ENCODE assay signal across 7 mouse cellular contexts in the genomic region with DNA sequence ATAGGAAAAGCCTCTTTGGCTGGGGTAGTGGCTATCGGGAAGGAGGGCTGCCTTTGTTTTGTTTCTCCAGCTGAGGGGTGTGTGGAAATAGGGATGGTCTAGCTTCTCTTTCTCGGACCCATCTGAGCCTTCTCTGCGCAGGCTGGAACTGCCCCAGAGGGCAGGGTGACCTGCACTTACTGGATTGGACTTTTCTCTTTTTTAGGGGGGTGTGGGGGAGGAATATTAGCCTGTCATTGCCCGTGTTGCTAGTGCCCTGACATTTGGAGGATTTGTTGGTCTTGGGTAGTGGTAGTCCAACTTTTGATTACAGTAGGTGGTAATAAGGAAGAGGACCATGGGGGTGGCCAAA. TPM values are rescaled to one million over a fixed set of nuclear protein-coding genes. Genes with fewer than 3 reads are reported as not detected.
DNase-seq lines count a peak whose midpoint lies in the region; ATAC-seq and TF ChIP-seq lines count a peak whose summit lies in the region.

No protein-coding gene starts in this region.

- DNase-seq in G1E (ENCODE audit: low spot score), result no peak
- DNase-seq in urinary bladder, adult 18-20 months (ENCODE audit: low spot score in 2 of 2), result no peak

- H3K27me3 ChIP-seq in C2C12 (ENCODE audit: control insufficient read depth, insufficient read depth, insufficient read length), result no peaks in the 10 kb centered on the region
- no peaks in the 10 kb centered on the region for H3K27me3 ChIP-seq in G1E (ENCODE audit: insufficient read depth, low read length)
- no peaks in the 10 kb centered on the region for H3K27me3 ChIP-seq in heart, embryonic 16.5 days (ENCODE audit: control insufficient read depth, insufficient read depth, low read length)
- H3K27me3 ChIP-seq in limb, embryonic 12.5 days, result no peaks in the 10 kb centered on the region
- H3K27me3 ChIP-seq in midbrain, embryonic 15.5 days (replicated peaks), result no peaks in the 10 kb centered on the region

- H3K27ac ChIP-seq in embryonic fibroblast, embryonic 13.5 days (ENCODE audit: insufficient read depth, low read length), result peak overlapping the region; percentile 99
- H3K27ac ChIP-seq in heart, embryonic 16.5 days (ENCODE audit: low read length), result peak overlapping the region; percentile 99
- peak overlapping the region; percentile 100 for H3K27ac ChIP-seq in limb, embryonic 12.5 days
- H3K27ac ChIP-seq in midbrain, embryonic 15.5 days, result peak overlapping the region; percentile 97

- no peak for ATAC-seq in G1E (ENCODE audit: extremely low read depth, insufficient number of reproducible peaks, low FRiP score, poor library complexity, severe bottlenecking)
- no peak for ATAC-seq in heart, embryonic 16.5 days (replicated peaks; ENCODE audit: extremely low read depth, insufficient read depth, low FRiP score)
- peak; percentile 18; the same call in 1 of the 2 replicates for ATAC-seq in limb, embryonic 12.5 days (ENCODE audit: insufficient number of reproducible peaks, insufficient read depth, low FRiP score, low TSS enrichment, low read depth)
- peak; percentile 31 for ATAC-seq in midbrain, embryonic 15.5 days (replicated peaks)

- WGBS in heart, embryonic 16.5 days, result 0% methylated on average over 4 of the region's 4 CpGs
- WGBS in limb, embryonic 12.5 days, result 0% methylated on average over 4 of the region's 4 CpGs
- WGBS in midbrain, embryonic 15.5 days, result 0% methylated on average over 4 of the region's 4 CpGs

- peaks cover 54% of the 10 kb centered on the region for H3K4me1 ChIP-seq in G1E (ENCODE audit: insufficient read depth, low read depth, low read length)
- H3K4me1 ChIP-seq in embryonic fibroblast, embryonic 13.5 days (ENCODE audit: control insufficient read depth, insufficient read depth, low read length), result 0 out of 2 replicates have a peak, but pooled peaks cover 2% of the 10 kb centered on the region
- peaks cover 13% of the 10 kb centered on the region for H3K4me1 ChIP-seq in heart, embryonic 16.5 days (ENCODE audit: control insufficient read depth, insufficient read depth, low read length)
- peaks cover 6% of the 10 kb centered on the region for H3K4me1 ChIP-seq in limb, embryonic 12.5 days (replicated peaks)
- peaks cover 26% of the 10 kb centered on the region for H3K4me1 ChIP-seq in midbrain, embryonic 15.5 days

- H3K36me3 ChIP-seq in C2C12 (ENCODE audit: control insufficient read depth, insufficient read depth), result peaks cover 21% of the 10 kb centered on the region
- H3K36me3 ChIP-seq in G1E (replicated peaks), result peaks cover 23% of the 10 kb centered on the region
- H3K36me3 ChIP-seq in heart, embryonic 16.5 days (ENCODE audit: control insufficient read depth, insufficient read depth), result no peaks in the 10 kb centered on the region
- peaks cover 33% of the 10 kb centered on the region for H3K36me3 ChIP-seq in limb, embryonic 12.5 days
- H3K36me3 ChIP-seq in midbrain, embryonic 15.5 days (replicated peaks), result no peaks in the 10 kb centered on the region

- TF ChIP-seq POLR2A in embryonic fibroblast, embryonic 13.5 days (IDR thresholded peaks at IDR 0.05; ENCODE audit: low read depth, low read length), result peak; percentile 48

- peaks cover 52% of the 10 kb centered on the region for H3K79me3 ChIP-seq in C2C12 (ENCODE audit: low read depth)

- H3K79me2 ChIP-seq in C2C12 (ENCODE audit: control insufficient read depth, insufficient read depth), result peaks cover 60% of the 10 kb centered on the region

- peak overlapping the region; percentile 88 for H3K4me2 ChIP-seq in heart, embryonic 16.5 days (ENCODE audit: low read depth, low read length)
- peak overlapping the region; percentile 67 for H3K4me2 ChIP-seq in limb, embryonic 12.5 days
- peak overlapping the region; percentile 82 for H3K4me2 ChIP-seq in midbrain, embryonic 15.5 days

- H3K9ac ChIP-seq in heart, embryonic 16.5 days (ENCODE audit: low read length), result peak overlapping the region; percentile 99
- H3K9ac ChIP-seq in limb, embryonic 12.5 days (replicated peaks), result peak overlapping the region; percentile 99
- peak overlapping the region; percentile 88 for H3K9ac ChIP-seq in midbrain, embryonic 15.5 days

- H3K4me3 ChIP-seq in C2C12 (ENCODE audit: insufficient read depth, poor library complexity, severe bottlenecking), result peak overlapping the region; percentile 84
- H3K4me3 ChIP-seq in G1E (ENCODE audit: low read depth, low read length), result peak overlapping the region; percentile 85
- peak overlapping the region; percentile 94 for H3K4me3 ChIP-seq in embryonic fibroblast, embryonic 13.5 days (ENCODE audit: insufficient read depth, low read length)
- peak overlapping the region; percentile 93 for H3K4me3 ChIP-seq in heart, embryonic 16.5 days (ENCODE audit: low read length)
- H3K4me3 ChIP-seq in limb, embryonic 12.5 days (replicated peaks), result peak overlapping the region; percentile 94
- peak overlapping the region; percentile 72 for H3K4me3 ChIP-seq in midbrain, embryonic 15.5 days

- peak overlapping the region; percentile 63 for H3ac ChIP-seq in C2C12 (ENCODE audit: control insufficient read depth, insufficient read length, low read depth)

- no peak for TF ChIP-seq CTCF in C2C12 (IDR thresholded peaks at IDR 0.05; ENCODE audit: control insufficient read depth, insufficient read depth, insufficient read length)
- TF ChIP-seq CTCF in G1E (IDR thresholded peaks at IDR 0.05; ENCODE audit: low read depth, low read length), result no peak
- no peak for TF ChIP-seq CTCF in embryonic fibroblast, embryonic 13.5 days (IDR thresholded peaks at IDR 0.05; ENCODE audit: borderline replicate concordance, insufficient read depth, low read length)

- no peaks in the 10 kb centered on the region for H3K9me3 ChIP-seq in G1E (replicated peaks)
- H3K9me3 ChIP-seq in heart, embryonic 16.5 days (replicated peaks; ENCODE audit: control insufficient read depth, low read length), result no peaks in the 10 kb centered on the region
- H3K9me3 ChIP-seq in limb, embryonic 12.5 days, result peaks cover 5% of the 10 kb centered on the region; the same call in 1 of the 2 replicates
- H3K9me3 ChIP-seq in midbrain, embryonic 15.5 days, result no peaks in the 10 kb centered on the region

TF ChIP-seq in C2C12, 6 proteins besides CTCF, POLR2A, EP300 and RAD21:
- TF ChIP-seq CEBPB (IDR thresholded peaks at IDR 0.05; ENCODE audit: low read depth) (no peak), USF1 (IDR thresholded peaks at IDR 0.05; ENCODE audit: low read depth) (no peak), FOSL1 (IDR thresholded peaks at IDR 0.05; ENCODE audit: insufficient read depth, low read length, poor library complexity, severe bottlenecking) (no peak), MYOG (IDR thresholded peaks at IDR 0.05; ENCODE audit: control insufficient read depth, extremely low read depth, insufficient read length) (no peak), MAX (IDR thresholded peaks at IDR 0.05) (no peak), MYOD1 (IDR thresholded peaks at IDR 0.05; ENCODE audit: control insufficient read depth, insufficient read length, low read depth) (no peak)

RNA-seq across cellular contexts. Expression of a gene that starts 0.9 kb away (rescaled TPM):
- polyA plus RNA-seq in C2C12 (2012; fragmentation: generic; extraction: Trizol), result 49.1 TPM
- total RNA-seq in G1E (2014; fragmentation: Nextera tagmentation), result 220 and 322 TPM in 2 replicates
- total RNA-seq in G1E (2017), result 35.7 and 44.8 TPM in 2 replicates
- 40.8 and 40.9 TPM in 2 replicates for polyA plus RNA-seq in G1E (2012)
- 196 and 222 TPM in 2 replicates for polyA plus RNA-seq in embryonic fibroblast, embryonic 13.5 days (2011; ENCODE audit: insufficient read length, low read depth, missing spikeins)
- polyA plus RNA-seq in heart, embryonic 16.5 days (2015; fragmentation: Nextera tagmentation; extraction: Ambion mirVana), result 68.0 and 69.7 TPM in 2 replicates
- polyA plus RNA-seq in limb, embryonic 12.5 days (2016; fragmentation: Nextera tagmentation; extraction: Ambion mirVana), result 106 and 120 TPM in 2 replicates
- polyA plus RNA-seq in midbrain, embryonic 15.5 days (2015; fragmentation: Nextera tagmentation; extraction: Ambion mirVana), result 58.0 and 60.2 TPM in 2 replicates

RNA-seq across cellular contexts. Expression of a gene that starts 12.2 kb away (rescaled TPM):
- polyA plus RNA-seq in C2C12 (2012; fragmentation: generic; extraction: Trizol) (29.4 TPM), G1E (2012) (73.1 and 82.3 TPM in 2 replicates)
- total RNA-seq in G1E (2014; fragmentation: Nextera tagmentation) (28.5 and 29.9 TPM in 2 replicates), G1E (2017) (14.8 and 15.9 TPM in 2 replicates)
- polyA plus RNA-seq in embryonic fibroblast, embryonic 13.5 days (2011; ENCODE audit: insufficient read length, low read depth, missing spikeins), result 24.4 and 25.1 TPM in 2 replicates
- polyA plus RNA-seq in heart, embryonic 16.5 days (2015; fragmentation: Nextera tagmentation; extraction: Ambion mirVana), result 15.2 and 15.6 TPM in 2 replicates
- 24.6 and 29.8 TPM in 2 replicates for polyA plus RNA-seq in limb, embryonic 12.5 days (2016; fragmentation: Nextera tagmentation; extraction: Ambion mirVana)
- polyA plus RNA-seq in midbrain, embryonic 15.5 days (2015; fragmentation: Nextera tagmentation; extraction: Ambion mirVana), result 40.9 and 41.1 TPM in 2 replicates

RNA-seq across cellular contexts. Expression of a gene that starts 38.4 kb away (rescaled TPM):
- polyA plus RNA-seq in C2C12 (2012; fragmentation: generic; extraction: Trizol), result 0.06 TPM
- total RNA-seq in G1E (2014; fragmentation: Nextera tagmentation), result not detected in 2 replicates
- 0.76 and 0.98 TPM in 2 replicates for total RNA-seq in G1E (2017)
- polyA plus RNA-seq in G1E (2012), result 1.1 and 1.9 TPM in 2 replicates
- polyA plus RNA-seq in embryonic fibroblast, embryonic 13.5 days (2011; ENCODE audit: insufficient read length, low read depth, missing spikeins), result 0.55 TPM in 1 of 2 replicates, not detected in the other
- 1.6 and 1.7 TPM in 2 replicates for polyA plus RNA-seq in heart, embryonic 16.5 days (2015; fragmentation: Nextera tagmentation; extraction: Ambion mirVana)
- 1.0 TPM in 2 replicates for polyA plus RNA-seq in limb, embryonic 12.5 days (2016; fragmentation: Nextera tagmentation; extraction: Ambion mirVana)
- polyA plus RNA-seq in midbrain, embryonic 15.5 days (2015; fragmentation: Nextera tagmentation; extraction: Ambion mirVana), result 0.15 and 0.58 TPM in 2 replicates

Comparison
In these comparisons a context has a peak if more than half of its experiments do, and no peak if none do; other contexts are left out.
1. ATAC-seq: peak in limb, embryonic 12.5 days (single experiment) and midbrain, embryonic 15.5 days (single experiment); none in G1E (single experiment) and heart, embryonic 16.5 days (single experiment).
2. Peak in every context shown above with its lines, with median percentiles within 50 percentile points of each other: H3K4me3 ChIP-seq, H3K27ac ChIP-seq, H3K4me2 ChIP-seq and H3K9ac ChIP-seq.